Mouse (Mus musculus): ENCODE results near the gene Edn2.

The Edn2 gene

DNA sequence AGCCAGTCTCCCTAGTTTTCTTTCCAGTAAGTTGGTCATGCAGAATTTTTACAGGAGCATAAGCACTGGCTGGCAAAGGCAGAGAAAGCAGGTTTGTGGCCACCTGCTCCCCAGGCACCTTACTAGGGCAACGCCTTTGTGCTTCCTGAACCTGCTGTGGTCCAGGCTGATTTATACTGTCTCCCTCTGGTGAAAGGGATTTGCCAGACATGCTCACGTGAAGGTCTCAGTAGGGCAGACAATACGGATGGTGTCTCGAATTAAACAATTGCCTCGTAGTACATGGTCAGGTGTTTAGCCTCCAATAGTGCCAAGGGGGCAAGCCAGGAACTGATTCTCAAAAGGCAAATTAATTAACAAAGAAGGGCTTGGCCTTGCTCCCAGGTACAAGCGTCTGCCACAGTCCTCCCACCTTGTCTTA is 45.5 kb downstream of the Edn2 start:
- DNase-seq = no peak

DNA sequence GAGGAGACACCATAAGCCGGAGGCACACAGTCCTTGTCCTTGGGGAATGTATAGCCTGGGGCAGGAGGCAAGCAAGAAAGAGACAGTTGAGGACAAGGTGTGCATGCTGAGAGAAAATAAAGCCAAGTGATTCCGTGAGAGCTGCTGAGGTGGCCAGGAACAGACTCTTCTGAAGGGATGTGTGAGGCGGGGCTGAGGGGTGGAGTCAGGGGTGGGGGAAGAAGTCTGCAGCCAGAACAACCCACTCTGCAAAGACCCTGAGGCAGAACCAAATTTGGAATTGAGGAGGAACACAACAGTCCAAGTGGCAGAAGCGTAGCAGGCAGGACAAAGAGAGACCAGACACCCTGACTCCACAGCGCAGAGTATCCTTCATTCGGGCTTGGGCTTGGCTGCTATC is 51.1 kb downstream of the Edn2 start:
- DNase-seq = no peak

DNA sequence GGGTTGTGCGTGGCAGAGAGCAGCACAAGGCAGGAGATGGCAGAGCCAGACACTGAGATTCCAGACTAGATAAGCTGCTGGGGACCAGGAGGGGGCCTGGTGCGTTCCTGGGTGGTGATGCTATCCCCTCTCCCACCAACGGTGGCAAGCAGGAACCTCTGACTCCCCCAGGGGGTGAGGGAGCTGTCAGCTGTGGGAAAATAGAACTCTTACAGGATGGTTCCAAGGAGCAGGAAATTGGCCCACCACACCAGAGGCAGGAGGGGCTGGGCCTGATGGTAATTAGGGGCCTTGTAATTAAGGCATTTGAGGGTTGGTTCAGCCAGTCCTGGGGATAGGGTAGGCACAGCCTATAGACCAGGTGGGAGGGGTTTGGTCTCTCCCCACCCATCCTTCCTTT is 51.8 kb downstream of the Edn2 start:
- no peak for DNase-seq

DNA sequence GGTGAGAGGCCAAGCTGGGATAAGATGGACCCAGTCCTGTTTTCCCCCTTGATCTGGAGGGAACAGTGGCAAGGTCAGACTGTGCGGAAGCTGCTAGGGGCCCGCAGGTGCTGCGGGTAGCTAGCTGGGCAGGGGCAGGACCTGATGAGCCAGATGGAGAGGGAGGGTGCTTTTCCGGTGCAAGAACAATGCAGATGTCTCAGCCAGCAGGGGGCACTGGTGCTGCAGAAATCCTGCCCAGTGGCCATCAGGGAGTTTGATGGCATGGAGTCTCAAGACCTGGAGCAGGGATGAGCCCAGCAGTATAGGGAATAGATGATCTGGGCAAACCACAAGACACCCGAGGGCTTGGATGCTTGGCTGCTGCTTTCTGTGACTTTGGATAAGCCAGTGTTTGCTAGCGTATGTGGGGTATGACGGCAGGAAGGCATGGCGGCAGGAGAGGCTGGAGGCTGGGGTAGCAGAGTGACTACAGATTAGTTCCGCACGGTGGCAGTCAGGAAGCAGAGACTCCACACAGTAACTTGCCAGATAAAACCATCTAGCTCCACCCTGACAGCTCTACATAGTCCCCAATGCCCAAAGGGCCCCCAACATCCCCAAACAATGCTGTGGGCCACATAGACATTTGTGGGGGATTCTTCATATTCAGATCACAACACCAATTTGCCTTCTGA is 55.0 kb downstream of the Edn2 start:
- peak; percentile 70 for DNase-seq

DNA sequence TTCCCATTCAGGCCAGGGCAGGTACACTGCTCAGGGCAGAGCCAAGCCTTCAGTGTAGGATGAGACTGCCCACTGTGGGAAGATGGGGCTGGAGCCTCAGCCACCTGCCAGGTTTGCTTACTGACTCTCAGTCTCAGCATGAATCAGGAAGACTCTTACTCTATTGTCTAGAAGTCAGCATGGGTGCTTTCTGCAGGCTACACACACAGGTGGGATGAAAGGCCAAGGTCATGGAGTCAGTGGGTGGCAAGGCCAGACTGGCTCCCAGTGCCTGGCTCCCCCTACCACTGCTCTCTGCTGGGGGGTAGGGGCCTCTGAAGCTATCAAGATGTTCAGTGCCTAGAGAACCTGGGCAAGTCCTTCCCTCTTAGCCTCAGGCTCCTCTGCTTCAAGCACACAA is 55.9 kb downstream of the Edn2 start:
- DNase-seq = no peak
